Mouse (Mus musculus): ENCODE measurements at regions not wholly inside any gene's neighbourhood (a gene's known extent, or its start where the extent isn't known, plus 50 kb on each side); places are given as distances from the start of the nearest gene placed in this dataset.

DNA sequence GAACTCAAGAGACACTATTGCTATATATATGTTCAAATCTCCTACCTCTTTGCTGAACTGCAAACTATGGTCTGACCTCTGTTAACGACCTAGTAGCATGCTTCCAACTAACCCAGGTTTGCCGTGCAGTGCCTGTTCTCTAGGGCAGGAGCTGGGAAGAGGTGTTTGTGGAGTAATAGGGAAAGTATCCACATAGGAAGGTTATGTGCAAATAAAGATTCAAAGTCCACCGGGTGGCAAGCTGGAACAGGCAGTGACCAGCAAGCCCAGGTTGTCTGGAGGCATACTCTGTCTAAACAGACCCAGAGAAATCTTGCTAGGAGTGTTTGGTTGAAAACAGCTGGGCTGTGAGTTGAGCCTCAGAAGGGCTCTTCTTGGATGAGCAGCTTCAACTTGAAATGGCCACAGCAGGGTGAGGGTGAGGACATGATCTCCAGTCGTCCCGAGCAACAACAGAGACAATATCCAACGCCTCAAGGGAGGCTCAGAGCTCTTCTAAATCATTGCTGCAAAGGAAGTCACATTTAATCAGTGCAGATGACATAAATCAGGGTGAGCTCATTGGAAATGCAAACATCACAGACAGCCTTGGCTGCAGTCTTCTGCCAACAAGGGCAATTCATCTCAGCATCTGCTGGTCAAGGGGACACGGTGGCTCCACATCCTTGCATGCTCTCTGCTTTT, 846.7 kb downstream of the Synb start:
- no peak for DNase-seq (ENCODE audit: extremely low spot score)

DNA sequence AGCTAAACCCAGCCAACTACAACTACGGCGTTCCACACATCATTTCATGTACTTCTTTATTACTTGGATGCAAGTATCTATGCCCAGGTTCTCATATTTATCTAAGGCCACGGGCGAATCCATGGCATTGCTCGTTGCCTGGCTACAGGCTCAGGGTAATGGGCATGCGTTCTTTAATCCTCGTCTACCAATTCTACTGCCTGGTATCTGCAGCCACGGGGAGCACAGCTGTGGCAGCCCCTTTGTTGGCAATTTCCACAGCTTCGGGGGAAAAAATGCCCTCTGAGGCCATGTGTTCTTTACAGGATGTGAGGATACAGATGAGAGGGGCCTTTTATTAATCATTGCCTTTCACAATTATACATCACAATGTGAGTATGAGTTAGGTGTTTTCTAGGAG, 860.8 kb downstream of the Synb start:
- DNase-seq (ENCODE audit: extremely low spot score), result no peak

DNA sequence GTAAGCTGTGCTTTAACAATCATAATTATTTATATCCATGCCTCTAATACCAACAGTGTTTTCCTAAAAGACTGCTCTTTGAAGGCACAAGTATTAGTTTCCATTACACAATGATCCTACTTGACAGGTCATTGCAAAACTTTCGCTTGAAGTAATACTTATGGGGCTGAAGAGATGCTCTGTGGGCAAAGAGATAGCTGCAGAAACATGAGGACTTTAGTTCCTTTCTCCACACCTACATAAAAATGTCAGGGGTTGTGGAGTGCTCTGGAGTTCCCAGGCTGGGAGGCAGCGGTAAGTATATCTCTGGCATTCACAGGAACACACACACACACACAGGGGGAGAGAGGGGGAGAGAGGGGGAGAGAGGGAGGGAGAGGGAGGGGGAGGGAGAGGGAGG, 862.0 kb downstream of the Synb start:
- no peak for DNase-seq (ENCODE audit: extremely low spot score)

DNA sequence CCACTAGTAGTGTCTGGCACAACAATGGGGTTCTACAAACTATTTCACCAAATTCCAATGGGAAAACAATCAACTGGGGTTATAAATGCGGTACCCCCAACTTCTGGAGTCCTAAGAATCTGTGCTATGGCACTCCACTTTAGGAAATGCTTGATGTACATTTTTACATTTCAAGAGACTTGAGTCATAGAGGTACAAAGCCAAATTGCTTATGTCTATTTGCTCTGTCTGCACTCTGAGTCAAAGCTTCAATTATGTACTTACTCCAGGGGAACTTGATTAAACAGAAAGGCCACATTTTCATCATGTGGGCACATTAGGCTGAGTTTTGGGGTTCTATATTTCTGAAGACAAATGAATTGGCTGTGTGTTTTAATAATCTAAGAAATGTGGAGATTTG, 866.9 kb downstream of the Synb start:
- no peak for DNase-seq (ENCODE audit: extremely low spot score)

DNA sequence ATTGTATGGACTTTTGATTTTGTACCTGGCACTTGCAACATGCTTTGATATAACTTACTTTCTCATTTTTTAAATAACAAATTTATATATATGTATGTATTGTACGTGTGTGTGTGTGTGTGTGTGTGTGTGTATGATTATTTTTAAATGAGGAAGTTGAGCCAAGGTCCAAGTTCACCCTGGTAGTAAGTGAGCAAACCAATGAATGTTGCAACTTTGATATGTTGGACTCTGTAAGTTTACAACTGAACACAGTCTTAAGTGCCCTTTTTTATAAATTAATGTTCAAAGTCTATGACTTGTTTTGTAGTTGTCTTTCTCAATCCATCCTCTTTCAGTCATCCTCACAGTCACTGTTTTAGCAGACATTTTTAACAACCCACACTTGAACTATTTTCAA, 901.7 kb downstream of the Synb start:
- no peak for DNase-seq (ENCODE audit: extremely low spot score)

DNA sequence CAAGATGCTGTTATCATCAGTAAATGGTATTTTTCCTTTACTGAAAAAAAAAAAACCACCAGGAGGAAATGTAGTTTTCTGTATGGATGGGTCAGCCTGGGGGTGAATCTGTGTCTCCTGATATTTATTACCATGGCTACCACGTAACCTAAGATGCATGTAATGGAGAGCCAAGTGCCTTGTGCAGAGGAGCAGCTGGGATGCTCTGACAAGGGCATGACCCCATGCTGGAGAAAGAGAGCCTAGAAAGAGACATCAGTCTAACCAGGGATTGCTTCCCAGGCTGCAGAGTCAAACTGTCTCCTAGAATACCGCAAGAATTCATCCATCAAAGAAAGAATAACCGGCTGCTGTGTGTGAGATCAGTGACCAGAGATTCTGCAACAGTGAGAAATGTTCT, 902.2 kb downstream of the Synb start:
- DNase-seq (ENCODE audit: extremely low spot score), result peak; percentile 51

DNA sequence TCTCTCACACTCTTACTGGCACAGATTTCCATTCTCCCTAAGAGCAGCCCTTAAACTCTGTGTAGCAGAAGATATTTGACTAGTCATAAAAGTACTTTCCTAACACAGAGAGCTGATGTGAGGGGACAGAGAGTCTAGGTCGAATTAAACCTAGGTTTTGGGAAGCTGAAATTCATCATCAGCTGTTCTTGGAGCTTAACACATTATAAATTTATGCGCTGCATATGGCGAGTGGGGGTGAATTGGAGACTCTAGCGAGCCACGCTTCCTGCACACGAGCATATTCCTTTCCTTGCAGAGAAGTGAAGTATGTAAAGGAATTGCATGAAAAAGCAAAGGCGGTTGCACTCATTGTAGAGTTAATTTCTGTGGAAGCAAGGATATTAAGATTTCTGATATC, 912.4 kb downstream of the Synb start:
- DNase-seq (ENCODE audit: extremely low spot score), result no peak

DNA sequence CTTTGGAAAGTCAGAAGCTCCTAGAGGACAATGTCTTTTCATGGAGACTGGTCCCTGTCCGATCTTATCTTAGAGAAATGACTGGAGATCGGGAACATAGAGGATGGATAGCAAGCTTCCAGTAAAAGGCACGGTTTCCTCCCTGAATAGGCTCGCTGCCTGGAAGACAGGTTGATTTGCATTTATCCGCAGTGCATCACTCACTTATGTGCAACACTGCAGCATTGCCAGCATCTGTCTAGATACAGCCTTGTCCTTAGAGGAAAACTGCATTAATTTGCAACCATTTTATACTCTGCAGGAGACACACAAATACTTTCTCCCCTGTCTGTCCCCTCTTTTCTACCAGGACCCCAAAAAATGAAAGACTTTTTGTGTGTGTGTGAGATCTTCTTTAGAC, 926.4 kb downstream of the Synb start:
- DNase-seq (ENCODE audit: extremely low spot score), result no peak

DNA sequence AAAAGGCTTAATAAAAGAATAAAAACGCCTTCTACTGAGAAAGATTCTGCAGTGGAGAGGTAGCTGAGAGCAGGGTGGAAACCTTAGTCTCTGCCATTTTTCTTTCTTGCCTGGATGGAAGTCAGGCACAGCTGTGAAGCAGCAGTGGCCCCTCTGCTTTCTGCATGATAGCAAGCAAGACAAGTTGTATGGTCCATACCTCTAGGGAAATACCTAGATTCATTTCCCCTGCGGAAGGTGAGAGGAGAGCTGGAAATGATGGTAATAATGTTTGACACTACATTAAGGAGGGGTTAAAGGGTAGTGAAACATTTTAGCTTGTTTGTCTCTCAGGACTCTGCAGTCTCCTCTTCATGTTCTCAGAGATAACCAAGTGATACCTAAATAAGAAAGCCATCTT, 930.2 kb downstream of the Synb start:
- no peak for DNase-seq (ENCODE audit: extremely low spot score)

DNA sequence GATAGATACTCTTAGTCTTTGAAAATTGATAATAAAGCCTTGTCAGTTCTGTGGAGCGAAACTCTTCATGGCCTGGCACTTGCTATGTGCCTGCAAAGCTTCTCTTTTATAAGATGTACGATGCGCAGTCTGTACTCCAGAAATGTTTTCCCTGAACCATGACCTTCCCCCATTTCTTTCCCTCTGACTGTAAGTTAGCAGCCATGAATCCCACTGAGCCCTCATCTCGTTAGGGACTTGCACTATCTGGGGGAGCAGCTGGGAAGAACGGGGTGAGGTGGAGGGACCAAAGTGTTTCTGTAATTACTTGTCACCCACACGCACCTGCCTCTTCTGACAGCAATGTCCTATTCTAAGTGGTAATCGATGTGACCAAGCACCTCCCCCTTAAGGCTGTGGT, 932.1 kb downstream of the Synb start:
- no peak for DNase-seq (ENCODE audit: extremely low spot score)

DNA sequence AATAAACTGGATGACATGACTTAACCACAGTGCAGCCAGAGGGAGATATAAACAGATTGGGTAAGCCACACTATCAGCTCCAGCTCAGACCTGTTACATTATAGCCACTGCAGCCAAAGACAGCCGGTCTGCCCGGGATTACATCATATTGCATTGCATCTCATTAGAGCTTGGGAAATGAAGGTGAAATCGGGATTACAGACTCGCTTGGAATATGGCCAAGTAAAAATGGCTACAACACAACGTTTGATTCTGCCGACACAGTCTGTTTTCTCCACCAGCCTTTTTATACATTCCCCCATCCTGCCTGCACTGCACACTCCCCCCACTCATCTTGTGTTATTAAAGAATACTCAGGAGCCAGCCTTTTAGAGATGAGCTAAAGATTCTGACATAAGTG, 932.6 kb downstream of the Synb start:
- DNase-seq (ENCODE audit: extremely low spot score), result no peak

DNA sequence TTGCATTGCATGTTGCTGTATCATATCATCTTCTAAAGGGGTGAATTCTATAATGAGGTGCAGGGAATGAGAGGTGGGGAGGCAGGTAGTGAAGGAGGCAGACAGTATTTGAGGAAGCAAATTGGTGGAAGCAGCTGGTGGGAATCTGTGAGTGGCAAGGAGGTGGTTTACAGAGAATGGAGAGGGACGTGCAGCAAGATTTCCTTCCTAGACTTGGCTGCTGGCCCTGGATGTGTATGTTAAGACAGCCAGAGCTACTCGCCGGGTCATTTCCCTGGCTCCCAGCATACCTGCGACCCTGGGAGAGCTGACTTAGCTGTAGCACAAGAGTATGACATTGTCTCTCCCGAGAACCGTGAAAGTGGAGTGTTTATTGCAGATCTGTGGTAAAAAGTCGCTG, 937.7 kb downstream of the Synb start:
- no peak for DNase-seq (ENCODE audit: extremely low spot score)

DNA sequence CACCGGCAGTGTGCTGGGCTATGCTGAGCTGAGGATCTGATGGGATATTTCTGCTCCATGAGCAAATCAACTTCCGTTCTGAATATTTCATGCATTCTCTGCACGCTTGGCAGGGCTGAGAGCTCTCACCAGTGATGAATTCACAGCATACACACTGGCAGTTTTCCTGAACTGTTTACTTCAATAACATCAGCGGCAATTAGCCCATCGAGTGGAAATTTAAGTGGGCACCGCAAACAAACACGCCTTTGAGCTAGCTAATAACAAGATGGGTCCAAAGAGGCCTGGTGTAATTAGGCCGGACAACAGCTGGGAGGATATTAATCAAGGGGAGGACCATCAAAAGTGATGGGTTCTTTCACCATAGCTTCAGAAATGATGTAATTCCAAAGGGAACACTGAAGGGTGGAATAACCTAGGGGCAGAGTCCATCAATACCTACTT, 938.6 kb downstream of the Synb start:
- no peak for DNase-seq (ENCODE audit: extremely low spot score)

DNA sequence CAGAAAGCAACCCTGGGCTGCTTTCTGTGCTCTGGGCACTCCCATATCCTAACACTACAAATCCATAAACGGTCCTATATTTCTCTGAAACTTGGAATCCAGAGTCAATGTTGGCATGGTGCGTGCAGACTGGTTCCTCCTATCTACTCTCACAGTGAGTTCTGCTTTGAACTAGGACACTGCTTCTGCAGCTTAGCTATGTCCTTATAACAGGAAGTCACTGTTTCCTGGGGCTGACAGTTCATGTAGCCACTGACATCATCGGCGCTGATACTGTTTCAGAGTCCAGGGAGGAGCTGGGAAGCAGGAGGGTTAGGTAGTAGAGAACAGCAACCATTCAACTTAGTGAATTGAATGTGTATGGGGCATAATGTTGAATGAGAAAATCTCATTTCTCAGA, 948.6 kb downstream of the Synb start:
- no peak for DNase-seq (ENCODE audit: extremely low spot score)

DNA sequence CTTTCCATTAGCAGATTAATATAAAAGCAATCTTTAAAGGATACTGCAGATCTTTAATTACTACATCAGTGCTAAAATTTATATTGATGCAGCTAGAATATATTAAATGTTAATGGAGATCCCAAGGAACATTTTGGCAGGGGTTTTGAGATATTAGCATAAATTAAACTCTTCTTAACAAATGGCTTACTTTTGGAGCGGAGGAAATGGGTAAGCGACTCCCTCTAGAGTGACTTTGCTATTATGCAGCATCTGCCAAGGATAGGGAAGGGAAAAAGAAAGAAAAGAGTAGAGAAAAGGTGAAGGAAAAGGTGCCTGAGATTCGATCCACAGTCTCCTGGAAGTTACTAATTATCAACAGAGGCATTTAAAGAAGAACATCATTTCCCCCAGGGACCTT, 949.4 kb downstream of the Synb start:
- DNase-seq (ENCODE audit: extremely low spot score), result no peak

DNA sequence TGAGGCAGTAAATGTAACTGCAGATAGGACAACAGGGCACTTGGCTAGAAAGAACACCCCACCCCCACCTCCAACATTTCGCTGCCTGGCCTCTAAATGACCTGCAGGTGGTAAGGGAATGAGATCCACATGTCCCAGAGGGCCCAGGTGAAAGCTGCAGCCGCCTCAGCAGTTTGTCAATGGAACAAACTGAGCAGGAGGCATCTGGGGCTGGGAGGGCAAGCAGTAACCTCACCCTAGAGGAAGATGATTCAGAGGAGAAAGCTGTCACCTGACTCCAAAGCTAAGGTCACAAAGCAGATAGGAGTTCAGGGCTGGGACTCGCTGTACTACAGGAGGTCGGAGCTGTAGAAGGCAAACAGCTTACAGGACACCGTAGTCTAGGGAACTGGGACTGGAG, 955.7 kb downstream of the Synb start:
- peak; percentile 25 for DNase-seq (ENCODE audit: extremely low spot score)

DNA sequence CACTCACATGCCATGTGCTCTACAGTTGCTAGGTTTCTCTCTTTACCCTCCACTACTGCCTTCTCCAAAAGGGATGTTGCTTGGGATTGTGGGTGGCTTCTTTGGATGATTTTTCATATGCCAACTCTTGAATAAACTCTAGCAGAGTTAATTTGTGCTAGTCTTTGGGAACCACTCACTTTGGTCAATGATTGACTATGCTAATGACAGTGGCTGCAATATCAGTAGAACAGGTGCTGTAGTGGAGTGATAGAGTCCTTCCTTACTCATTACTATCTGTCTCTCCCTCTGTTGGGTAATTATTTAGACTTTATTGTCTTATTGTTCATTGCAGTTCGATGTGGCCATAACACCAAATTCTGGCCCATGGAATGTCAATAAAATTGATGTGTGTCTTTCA, 969.0 kb downstream of the Synb start:
- DNase-seq (ENCODE audit: extremely low spot score), result no peak

DNA sequence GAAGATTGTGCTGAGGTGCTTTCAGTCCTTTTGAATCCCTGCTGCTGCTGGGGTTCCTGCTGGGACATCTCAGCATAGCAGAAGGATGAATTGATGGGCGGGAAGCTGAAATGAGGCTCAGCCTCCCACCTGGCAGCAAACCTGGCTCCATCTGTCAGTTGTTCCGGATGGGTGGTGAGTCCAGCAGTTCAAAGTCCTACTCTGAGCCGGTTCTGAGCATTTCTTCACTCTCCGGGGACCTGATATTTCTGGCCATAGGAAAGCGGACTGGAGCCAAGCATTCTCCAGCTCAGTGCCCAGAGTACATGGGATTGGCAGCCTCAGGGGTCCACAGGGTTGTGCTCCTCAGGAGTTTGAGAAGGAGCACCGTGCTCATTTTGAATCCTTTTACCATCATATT, 971.1 kb downstream of the Synb start:
- DNase-seq (ENCODE audit: extremely low spot score), result no peak

DNA sequence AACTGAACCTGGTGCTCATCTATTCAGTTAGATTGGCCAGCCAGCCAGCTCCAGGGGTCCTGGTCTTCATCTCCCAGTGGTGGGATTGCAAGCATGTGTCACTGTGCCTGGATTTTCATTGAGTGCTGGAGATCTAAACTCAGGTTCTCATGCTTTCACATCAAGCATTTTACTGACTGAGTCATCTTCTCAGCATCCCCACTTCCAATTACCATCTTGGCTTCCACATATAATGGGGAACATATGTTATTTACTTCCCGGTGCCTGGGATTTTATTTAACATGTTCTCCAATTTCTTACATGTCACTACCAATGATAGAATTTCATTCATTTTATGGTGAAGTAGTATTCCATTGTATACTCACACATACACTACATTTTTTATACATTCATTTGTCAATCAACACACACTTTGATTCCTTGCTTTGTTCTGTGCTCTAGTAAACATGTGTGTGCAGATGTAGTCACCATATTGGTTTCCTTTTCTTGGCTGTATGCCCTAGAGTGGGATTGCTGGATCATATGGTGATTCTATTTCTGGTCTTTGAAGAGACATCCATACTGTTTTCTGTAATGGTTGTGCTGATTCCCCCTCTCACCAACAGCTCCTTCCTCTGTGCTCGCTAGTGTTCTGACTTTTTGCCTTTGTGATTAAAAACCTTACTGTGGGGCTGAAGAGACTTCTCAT, 986.0 kb downstream of the Synb start:
- DNase-seq (ENCODE audit: extremely low spot score), result no peak

DNA sequence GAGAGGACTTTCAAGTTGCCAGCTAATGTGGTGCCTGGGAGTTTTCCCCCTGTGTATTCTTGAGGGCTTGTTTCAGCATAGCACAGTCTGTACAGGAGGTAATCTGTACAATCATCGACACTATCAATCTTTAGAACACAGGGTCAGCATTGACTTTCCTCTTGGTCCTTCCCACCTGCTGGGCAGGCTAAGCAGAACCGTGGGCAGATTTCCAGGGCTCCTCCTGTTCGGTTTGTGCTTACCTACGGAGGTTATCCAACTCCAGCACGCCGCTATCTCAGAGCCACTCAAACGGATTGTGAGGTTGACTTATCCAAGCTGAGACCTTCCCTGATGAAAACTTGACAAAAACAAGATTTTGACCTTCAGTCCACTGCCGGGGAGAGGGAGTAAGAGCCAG, 988.9 kb downstream of the Synb start:
- DNase-seq (ENCODE audit: extremely low spot score), result no peak

DNA sequence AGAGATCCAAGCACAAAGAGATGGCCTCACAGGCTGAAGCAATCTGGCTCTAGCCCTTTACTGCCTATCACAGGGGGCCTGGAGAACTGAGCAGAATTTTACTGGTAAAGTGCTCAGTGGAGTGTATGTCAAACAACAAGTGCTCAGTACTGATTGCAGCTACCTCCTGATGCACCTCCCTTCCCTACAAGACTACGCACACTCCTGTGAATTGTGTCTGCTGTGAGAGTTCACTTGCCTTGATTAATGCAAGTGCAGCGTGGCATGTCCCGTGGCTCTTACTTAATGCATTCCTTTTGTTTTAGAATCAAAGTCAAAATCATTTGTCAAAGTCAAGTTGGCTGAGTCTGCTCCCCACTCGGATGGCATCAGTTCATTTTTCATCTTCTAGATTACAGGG, 992.4 kb downstream of the Synb start:
- peak; percentile 4 for DNase-seq (ENCODE audit: extremely low spot score)

DNA sequence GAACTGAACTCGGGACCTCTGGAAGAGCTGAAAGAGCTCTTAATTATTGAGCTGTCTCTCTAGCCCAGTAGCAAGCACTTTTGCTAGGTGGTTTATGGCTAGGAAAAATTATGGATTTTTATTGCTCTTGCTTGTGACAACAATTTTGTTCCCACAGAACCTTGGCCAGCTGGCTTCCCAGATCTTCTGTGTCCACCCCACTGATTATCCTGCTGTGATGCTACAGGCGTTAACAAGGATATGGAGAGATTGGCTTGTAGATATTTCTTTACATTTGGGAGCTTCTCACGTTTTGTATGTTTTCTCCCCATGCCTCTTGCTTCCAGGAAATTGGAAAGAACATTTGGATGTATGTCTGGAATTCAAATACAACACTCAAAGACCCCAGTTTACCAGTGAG, 1008.6 kb downstream of the Synb start:
- DNase-seq (ENCODE audit: extremely low spot score), result no peak

DNA sequence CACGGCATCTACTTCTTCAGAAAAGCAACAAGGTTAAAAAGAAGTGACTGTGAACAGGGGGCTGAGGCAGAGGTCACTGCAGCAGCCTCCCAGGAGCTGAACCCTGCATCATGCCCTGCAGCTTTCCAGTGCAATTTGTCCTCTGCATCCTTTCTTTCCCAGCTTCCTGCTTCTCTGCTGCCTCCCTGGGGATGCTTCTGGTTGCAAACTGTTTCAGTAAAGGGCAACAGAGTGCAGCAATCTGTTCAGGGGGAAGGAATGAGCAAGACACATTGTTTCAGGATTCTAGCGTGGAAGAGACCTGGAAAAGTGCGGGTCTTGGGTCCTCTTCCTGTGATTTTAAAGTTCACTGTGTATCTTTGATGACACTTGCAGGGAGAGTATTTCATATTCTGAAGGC, 1032.7 kb downstream of the Synb start:
- DNase-seq (ENCODE audit: extremely low spot score), result no peak

DNA sequence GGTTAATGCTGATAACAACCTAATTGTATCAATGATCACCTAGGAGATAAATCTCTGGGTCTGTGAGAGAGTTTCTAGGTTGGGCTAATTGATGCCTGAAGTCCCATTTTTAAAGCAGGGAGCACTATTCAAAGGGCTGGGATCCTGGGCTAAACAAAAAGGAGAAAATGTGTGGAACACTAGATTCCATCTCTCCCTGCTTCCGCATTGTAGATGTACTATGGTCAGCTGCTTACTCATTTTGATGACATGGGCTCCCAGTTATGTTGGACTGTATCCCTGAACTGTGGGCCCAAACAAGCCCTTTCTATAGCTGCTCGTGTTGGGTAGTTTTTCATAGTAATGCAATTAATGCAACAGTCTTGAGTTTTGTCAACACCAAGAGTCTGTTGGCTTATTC, 1047.1 kb downstream of the Synb start:
- DNase-seq (ENCODE audit: extremely low spot score), result no peak

Measured in embryo, embryonic 9.5 days (tissue).